Mouse (Mus musculus) left cerebral cortex, postnatal 25 days (tissue): ENCODE measurements at regions not wholly inside any gene's neighbourhood (a gene's known extent, or its start where the extent isn't known, plus 50 kb on each side); places are given as distances from the start of the nearest gene placed in this dataset.

Source experiments
- DNase-seq, 2 experiments: peaks; one replicate each; pipeline ENCODE4 v3.0.0; 2022; ENCODE audit warnings: low spot score in 2 of 2, mixed read lengths in 1 of 2
- intact Hi-C: fragments of 180-260 bp; cut with DNase I; formaldehyde crosslinking; loops from one replicate; pipeline ENCODE4 v1.15.1; 2025

GRCm38 (mm10) chrX:36249428-36249827 is 53.7 kb downstream of the Zcchc12 start:
- intact Hi-C loops: no loop called here

GRCm38 (mm10) chrX:36254904-36255303 is 59.2 kb downstream of the Zcchc12 start:
- intact Hi-C loops: no loop called here
- DNase-seq: peak; percentile 9 to 58

More at GRCm38 (mm10) chrX:36249428-36249827, 53.7 kb downstream of the Zcchc12 start:
- DNase-seq: no peak

GRCm38 (mm10) chrX:36276685-36277084 is 51.5 kb upstream of the Lonrf3 start:
- intact Hi-C loops: no loop called here
- DNase-seq: no peak
